Mouse (Mus musculus) retina, embryonic 14.5 days (tissue): ENCODE data around the gene St7.
"Not testable (repeated sequence)": the region's sequence is repeated elsewhere in the genome, so short reads cannot be mapped to it uniquely, and the experiment has no call there.

Experiments
- DNase-seq: peaks from one replicate; pipeline ENCODE4 v3.0.0-alpha.2; 2015; ENCODE audit warnings: low spot score

Gene St7

DNA sequence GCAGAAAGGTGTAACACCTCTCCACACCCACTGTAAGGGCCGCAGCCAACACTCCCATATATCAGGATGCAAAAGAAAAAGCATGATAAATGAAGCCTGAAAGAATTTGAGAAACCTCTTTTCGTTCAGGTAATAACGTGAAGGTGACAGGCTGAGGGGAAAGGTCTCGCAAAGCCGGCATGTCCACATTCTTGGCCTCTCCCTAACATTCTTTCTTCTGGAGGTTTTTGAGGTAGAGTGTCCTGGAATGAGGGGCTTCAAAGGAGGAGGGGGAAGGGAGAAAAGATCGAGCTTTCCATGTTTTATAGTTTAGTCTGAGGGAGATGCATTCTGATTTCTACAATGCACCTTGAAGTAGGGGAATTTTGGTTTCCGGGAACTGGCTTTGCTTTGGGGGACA lies at the start of gene St7:
TSS of gene St7 (plus strand) at position 287 of the 400 bp plus-strand sequence.
- no peak for DNase-seq

DNA sequence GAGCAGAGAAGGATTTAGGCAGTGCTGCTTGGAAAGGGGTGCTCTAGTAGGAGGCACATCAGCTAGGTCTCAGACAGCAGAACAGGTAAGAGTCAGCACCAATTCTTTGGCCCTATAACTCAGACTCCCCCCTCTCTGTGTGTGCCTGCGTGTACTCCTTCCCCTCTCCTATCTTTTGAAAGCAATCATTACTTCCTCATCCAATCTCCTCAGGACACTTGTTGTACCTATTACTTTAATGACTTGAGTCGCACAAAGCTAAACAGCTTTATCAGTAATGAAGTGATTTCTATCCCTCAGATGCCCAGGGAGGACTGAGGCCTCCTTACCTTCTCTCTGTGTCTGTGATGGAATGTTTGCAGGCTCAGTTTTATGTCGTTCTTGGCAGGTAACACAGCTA lies 46.6 kb upstream of the St7 start:
- no peak for DNase-seq

DNA sequence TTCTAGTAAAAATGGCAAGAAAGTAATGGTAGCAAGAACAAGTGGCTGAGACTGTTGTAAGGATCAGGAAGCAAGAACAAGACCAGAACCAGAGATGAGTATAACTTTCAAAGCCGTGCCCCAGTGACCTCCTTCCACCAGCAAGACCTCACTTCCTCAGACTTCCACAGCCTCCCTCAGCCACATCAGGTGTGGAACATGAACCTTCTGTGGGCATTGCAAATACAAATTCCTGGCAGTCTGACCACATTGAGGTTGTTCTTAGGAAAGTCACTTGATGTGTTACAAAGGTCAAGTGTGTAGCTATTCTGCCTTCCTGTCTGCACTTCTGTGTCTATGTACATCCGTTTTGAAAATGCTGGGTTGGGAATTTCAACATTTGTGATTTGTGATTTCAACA lies 40.6 kb upstream of the St7 start:
- no peak for DNase-seq

DNA sequence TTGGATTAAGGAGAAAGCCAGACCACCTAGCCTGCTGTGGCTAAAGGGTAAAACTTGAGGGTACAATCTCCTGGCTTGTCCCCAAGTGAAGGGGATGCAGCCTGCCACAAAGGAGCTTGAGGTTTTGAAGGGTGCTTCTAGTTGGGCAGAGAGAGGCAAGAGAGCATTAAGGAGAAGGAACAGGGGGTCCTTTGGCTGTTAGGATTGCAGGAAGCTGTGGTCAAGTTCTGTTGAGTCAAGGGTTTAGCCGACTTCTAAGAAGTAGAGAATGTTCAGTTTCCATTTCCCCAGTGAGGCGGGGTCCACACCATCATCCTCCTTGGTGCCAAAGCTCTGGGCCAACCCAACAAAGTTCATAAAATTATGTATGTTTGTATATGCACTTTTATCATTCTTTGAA lies 37.7 kb upstream of the St7 start:
- DNase-seq = no peak

DNA sequence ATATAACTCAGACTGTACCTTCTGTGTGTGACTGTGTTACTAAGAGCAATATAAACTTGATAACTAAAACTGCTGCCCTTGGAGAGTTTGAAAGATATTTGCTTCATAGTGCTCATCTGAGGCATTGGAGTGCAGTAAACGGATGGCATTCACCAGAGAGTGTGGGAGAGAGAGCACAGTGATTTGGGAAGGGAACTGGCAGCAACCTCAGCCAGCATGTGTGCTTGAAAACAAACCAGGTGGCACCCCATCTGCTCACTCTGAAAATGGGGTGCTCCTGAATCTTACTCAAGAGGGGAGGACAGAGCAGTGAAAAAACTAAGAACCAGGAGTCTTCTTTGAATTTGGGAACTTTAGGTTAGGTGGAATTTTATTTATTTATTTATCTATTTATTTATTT lies 35.4 kb upstream of the St7 start:
- DNase-seq = no peak

DNA sequence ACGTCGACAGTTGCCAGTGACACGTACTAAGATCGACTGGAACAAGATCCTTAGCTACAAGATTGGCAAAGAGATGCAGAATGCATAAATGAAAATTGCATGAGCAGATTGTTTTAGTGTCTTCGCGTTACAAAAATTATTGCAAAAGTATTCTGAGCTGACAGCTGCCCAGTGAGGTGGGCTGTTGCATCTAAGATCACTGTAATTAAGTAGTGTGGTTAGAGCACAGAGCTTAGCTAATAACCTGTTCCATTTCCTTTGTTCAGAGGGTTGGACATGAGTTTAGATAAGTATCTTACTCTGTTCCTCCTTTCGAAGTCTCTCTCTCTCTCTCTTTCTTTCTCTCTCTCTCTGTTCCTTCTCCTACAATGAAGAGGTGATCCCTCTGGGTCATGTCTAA lies 27.4 kb upstream of the St7 start:
- DNase-seq = no peak

DNA sequence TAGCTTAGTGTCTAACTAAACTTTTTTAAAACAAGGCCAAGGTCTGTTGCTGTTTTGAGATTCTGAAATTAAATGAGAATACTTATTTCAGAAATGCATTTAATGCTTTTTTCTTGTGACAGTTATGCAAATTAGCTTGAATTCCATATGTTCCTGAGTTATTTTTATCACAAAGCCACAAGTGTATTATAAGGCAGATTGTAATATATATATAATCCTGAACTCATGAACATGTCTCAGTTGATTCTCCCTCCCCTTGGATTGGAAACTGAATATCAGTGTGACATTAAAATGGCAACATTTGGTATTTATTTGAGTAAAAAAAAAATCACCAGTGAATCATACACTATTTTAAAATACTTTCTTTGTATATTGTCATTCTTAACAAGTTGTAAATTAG lies 26.7 kb upstream of the St7 start:
- no peak for DNase-seq

DNA sequence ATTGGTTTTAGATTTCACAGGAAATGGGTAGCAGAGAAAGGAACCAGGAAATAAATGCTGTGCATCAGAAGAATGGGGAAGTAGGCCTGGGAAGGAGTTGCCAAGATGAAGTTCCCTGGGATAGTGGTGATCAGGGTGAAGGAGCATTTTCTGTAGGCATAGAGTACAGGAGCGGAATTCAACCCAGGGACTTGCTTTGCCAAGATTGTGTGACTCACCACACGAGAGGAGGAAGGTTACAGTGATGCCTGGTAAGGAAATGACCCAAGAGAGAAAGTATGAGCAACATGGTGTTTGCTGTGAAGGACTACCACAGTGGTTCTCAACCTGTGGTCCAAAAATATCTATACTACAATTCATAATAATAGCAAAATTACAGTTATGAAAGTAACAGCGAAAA lies 24.9 kb upstream of the St7 start:
- no peak for DNase-seq

DNA sequence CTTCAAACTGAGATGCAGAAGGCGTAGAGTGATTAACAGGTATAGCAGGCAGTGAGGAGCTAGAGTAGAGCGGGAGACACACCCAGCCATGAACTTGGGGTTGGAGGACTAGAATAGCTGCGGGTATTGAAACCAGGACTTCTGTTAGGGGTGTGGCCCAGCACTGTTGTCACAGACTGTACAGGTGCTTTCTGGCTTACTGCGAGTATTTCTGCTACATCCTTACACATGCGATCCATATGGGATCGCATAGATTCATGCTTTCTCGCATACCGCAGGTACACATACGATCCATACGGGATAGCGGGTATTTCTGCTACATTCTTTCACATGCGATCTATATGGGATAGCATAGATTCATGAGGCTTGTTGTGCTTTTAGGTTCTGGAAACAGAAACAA lies 24.4 kb upstream of the St7 start:
- no peak for DNase-seq

DNA sequence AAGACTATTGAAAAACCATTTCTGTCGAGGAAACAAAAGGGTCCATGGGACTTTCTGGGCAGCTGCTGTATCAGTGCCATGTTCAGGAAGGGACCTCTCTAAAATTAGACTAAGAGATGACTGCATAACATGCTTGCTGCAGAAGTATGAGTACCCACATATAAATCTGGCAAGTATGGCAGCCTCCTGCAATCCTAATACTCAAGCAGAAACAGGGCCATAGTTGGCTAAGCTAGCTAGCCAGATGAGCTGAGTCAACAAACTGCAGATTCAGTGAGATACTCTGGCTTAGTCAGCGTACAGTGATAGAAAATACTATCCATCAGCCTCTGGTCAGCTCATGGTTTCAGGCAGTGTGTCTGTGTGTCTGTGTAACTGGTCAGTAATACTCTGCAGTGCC lies 22.9 kb upstream of the St7 start:
- DNase-seq = no peak

DNA sequence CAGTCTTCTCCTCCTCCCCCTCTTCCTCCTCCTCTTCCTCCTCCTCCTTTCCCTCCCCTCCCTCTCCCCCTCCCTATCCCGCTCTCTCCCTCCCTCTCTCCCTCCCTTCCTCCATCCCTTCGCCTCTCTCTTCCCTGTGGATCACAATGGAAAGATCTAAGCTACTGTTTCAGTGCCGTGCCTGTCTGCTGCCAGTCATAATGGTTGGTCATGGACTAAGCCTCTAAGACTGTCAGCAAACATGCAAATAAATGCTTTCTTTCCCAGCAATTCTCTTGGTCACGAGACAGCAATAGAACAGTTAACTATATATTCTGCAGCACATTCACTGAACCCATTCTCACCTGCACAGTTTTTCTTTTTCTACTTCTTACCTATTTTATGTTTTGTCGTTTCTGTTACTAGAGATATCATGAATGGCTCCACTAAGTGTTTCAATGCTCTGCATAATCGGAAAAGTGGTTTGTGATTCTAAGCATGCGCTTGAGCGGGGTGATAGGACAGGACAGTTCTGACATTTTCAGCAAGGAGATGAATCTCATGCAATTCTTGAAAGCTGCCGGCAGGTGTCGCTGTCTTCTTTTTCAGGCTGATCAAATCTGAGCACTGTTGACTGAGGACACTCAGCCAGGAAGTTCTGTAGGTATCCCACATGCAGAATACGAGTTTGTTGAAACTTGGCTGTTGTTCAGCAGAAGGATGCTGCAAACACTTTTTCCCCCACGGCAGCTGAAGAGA lies 17.5 kb upstream of the St7 start:
- DNase-seq = peak; percentile 92

DNA sequence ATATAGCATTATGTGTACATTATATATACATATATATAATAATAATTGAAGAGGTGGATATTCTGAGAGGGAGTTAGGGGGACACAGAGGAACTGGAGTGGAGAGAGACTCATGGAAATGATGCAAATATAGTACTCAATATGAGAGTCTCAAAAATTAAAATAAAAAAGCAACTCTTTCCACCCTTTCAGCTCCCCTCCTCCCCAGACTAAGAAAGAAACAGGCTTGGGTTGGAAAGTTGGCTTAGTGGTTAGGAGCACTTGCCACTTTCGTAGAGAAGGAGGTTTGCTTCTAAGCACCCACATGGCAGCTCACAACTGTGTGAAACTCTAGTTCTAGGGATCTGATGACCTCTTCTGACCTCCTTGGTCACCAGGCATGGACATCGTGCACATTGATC lies 15.7 kb upstream of the St7 start:
- DNase-seq = no peak

DNA sequence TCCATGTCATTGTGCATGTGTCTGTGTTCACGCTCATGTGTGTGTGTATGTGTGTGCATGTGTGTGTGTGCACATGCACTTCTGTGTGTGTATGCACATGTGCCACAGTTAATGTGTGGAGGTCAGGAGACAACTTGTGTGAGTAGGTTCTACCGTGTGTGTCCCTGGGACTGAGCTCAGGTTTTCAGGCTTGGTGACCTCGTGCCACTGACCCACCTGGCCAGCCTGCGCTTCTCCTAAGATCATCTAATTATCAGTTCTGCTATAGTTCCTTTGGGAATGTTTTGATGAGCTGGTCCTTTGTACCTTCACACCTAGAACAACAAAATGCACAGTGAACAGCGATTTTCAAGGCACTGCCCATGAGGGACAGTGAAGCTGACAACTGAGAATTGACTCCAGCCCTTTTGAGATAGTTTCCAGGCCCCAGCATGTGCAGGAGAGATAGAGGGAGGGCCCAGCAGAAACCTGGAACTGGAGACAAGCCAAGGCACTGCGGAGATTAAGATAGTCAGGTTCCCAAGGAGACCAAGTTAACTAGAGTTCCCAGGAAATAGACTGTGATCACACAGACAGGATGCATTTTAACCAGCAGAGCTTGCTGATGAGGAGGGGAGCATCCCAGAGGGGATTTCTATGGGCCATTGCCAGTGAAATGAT lies 12.3 kb upstream of the St7 start:
- no peak for DNase-seq

DNA sequence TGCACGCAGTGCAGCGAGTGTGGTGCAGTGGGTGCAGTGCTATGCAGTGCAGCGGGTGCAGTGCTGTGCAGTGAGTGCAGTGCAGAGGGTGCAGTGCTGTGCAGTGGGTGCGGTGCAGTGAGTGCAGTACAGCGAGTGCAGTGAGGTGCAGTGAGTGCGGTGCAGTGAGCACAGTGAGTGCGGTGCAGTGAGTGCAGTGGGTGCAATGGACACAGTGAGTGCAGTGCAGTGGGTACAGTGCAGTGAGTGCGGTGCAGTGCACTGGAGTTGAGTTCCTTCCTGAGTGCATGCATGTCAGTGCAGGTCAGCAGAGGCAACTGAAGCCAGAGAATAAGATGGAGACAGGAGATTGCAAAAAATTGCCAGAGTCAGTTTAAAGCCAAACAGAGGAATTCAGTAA lies 10.9 kb upstream of the St7 start:
- DNase-seq = no peak

DNA sequence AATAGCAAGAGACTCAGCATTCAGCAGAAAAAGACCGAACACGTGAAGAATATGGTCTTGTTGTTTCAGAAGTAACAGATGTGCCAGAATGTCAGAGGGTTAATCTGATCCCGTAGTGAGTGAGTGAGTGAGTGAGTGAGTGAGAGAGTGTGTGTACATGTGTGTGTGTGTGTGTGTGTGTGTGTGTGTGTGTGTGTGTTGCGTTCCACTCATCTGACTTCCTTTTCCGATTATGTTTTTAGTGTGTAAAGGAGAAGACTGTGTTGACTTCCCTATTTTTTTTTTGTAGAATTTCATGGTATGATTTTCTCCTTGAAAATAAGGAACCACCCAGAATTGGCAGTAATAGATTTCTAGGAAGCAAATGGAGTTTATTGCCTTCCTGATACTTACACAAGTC lies 4.1 kb upstream of the St7 start:
- no peak for DNase-seq

DNA sequence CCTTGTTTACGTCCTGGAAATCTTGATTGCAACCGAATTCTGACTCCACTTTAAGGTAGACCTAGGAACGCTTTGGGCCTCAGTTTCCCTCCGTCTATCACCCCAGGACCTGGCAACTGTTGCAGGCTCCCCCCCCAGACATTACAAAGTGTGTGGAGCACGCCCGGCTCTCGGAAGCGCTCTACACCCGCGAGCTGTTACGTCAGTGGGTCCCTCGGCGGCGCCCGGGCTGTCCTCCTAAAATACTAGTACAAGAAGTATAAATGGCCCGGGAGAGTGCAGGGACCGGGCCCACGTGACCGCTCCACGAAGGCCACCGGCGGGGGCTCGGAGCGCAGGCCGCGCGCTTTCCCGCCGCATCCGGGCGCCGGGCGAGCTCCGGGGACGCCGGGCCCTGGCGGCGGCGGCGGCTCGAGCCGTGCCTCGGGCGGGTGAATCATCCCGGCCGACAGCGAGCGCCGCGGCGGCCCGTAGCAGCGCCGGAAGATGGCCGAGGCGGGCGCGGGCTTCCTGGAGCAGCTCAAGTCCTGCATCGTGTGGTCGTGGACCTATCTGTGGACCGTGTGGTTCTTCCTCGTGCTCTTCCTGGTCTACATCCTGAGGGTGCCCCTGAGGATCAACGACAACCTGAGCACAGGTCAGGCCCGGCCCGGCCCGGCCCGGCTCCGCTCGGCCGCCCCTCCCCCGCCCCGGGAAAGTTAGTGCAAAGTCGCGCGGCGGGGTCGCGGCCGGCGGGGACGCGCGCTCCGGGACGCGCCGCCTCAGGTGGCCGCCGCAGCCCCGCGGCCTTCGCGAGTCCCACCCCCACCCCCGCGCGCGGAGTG lies 1.2 kb downstream of the St7 start:
- peak; percentile 69 for DNase-seq

DNA sequence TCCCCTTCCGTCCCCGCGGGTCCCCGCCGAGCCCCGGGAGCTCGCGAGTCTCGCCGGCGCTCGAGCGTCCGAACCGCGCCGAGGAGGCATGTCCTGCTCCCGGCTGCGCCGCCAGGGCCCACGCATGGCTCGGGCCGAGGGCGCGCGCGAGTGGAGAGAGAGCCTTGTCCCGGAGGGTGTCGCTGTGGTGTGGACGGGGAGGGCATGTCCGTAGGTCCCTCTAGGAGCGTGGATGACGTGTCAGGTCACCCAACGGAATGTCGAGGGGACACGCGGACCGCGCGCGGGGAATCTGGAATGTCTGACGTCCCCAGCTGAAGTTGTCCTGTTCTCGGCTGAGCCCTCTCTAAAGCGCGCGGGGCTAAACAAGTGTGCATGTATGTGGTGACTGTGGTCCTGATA lies 1.8 kb downstream of the St7 start:
- peak; percentile 74 for DNase-seq

DNA sequence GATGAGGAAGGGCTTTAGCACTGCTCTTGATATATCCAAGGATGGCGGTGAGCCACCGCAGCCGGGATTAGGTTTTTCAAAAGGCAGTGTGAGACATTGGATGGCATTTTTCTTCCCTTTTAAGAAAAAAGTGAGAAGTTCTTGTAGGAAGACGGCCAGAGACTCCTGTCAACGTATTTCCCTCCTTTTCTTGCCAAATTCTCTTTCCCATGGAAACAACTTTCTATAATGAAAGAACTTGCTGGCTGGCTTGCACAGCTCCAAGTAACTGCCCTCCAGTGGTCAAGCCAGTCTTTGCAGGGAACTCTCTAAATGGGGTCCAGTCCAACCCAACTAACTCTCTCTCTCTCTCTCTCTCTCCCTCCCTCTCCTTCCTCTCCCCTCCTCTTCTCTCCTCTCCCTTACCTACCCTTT lies 3.6 kb downstream of the St7 start:
- peak; percentile 78 for DNase-seq

DNA sequence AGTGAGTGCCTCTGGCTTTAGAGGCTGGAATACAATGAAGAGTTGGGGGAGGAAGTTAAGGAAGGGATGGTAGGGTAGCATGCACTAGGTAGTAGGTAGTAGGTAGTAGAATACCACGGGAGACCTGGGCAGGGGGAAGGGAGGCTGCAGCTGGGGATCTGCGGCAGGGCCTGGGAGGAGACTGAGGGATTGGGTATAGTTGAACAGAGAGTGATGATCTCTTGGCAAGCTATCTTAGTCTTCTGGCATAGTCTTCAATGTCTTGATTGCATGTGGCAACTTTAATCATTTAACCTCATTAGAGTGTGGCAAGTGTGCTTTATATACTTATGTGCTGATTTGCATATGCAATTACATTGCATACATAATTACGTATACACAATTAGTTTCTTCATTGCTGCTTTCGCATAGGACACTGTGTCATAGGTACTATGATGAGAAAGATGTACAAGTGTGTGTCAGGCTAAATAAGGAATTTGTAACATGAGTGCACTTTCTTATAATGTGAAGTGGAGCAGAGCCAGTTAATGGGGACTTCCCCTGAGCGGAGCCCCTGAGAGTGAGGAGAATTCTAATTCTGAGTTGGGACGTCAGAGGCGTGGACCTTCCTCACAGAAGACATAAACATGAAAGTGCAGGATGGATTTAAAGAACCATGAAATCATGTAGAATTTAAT lies 8.3 kb downstream of the St7 start:
- no peak for DNase-seq

DNA sequence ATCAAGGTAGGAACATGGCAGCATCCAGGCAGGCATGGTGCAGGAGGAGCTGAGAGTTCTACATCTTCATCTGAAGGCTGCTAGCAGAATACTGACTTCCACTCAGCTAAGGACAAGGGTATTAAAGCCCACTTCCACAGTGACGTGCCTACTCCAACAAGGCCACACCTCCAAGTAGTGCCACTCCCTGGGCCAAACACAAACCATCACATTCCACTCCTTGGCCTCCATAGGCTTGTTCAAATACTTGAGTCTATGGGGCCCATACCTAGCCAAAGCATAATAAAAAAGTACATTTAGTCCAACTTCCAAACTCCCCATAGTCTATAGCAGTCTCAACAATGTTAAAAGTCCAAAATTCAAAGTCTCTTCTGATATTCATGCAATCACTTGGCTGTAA lies 11.3 kb downstream of the St7 start:
- not testable (repeated sequence) for DNase-seq

DNA sequence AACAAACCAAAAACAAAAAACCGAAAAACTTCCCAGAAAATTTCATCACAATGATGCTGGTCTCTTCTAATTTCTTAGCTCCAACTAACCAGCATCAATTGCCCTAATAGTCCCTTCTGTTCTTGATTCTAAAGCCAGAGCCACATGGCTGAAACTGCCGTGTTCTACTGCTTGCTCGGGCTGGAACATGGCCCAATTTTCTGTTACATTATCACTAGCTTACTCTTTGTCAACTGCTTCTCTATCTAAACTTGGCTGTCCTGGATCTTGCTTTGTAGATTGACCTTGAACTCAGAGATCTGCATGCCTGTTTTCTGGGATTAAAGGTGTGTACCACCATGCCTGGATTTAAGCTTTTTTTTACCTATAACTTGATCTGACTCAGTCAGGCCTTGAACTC lies 13.2 kb downstream of the St7 start:
- DNase-seq = no peak

DNA sequence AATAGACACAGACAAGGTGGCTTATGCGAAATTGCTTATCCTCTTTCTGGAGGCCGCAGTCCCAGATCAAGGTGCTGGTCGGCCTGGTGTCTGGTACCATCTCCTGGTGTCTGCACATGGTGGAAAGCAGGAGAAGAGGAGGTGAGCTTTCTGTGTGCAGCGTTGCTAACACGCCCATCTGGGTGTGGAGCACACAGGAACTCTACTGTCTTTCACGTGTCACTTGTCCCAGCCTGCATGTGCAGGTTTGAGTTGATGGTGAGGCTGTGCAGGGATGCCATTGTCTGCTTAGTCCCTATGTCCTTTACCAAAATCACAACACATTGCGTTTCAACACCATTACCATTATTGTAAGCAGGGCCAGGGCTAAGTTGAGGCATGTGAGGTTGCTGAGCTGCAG lies 26.2 kb downstream of the St7 start:
- no peak for DNase-seq

DNA sequence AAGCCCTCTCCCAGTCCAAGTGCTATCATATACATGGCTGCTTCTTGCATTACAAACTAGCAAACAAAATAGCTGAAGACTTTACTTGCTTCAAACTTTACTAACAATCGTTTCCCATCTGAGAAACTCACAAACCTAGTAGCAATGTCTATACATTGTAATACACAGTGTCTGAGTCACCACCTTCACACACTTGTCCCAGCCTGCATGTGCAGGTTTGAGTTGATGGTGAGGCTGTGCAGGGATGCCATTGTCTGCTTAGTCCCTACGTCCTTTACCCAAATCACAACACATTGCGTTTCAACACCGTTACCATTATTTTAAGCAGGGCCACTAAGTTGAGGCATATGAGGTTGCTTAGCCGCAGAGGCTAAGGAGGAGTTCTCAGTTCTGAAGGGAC lies 26.7 kb downstream of the St7 start:
- DNase-seq = no peak
